Mouse (Mus musculus): Measurements from ENCODE around the gene Slc22a16. TPM values are rescaled to one million over a fixed set of nuclear protein-coding genes. Genes with fewer than 3 reads are reported as not detected.
A peak's percentile ranks its signal among the peaks of the same experiment; 100 is the strongest.

Gene Slc22a16
- total RNA-seq, 2 experiments from 2014 or later = not detected

GRCm38 (mm10) chr10:40651676-40652075 lies 81.5 kb downstream of the Slc22a16 start:
- no peak for TF ChIP-seq CTCF (conservative IDR thresholded peaks at IDR 0.05)
- H3K4me3 ChIP-seq = no peak overlapping the region
- H3K27ac ChIP-seq = peak overlapping the region; percentile 77
- no peak for DNase-seq (ENCODE audit: low spot score in 2 of 2)

Other genes with a start within 250 kb of the Slc22a16 start
- 10 to 100 TPM; 34.4 to 34.6 TPM for gene Cdk19, start 230.8 kb upstream of the Slc22a16 start, total RNA-seq (2021)
- gene Ddo, start 59.7 kb downstream of the Slc22a16 start, total RNA-seq (2021) = 10 to 100 TPM; 18.9 to 21.5 TPM
- 1 to 10 TPM; 2.0 to 2.8 TPM for gene Mettl24, start 112.9 kb downstream of the Slc22a16 start, total RNA-seq (2021)